Mouse (Mus musculus) left cerebral cortex, postnatal 10 days (tissue): Measurements from ENCODE around the gene Gys2. TPM values are rescaled to one million over a fixed set of nuclear protein-coding genes. Genes with fewer than 3 reads are reported as not detected.

Source experiments
- DNase-seq, 2 experiments: peaks; one replicate each; pipeline ENCODE4 v3.0.0; 2021 to 2022; ENCODE audit warnings: low spot score in 2 of 2, mixed read lengths in 1 of 2; ENCODE audit errors: extremely low spot score in 1 of 2
- intact Hi-C: fragments of 180-260 bp; cut with DNase I; formaldehyde crosslinking; loops from one replicate; pipeline ENCODE4 v1.15.1; 2025
- total RNA-seq, 2 experiments: library from RNA; stranded (reverse); gene quantifications; 2 replicates each; pipeline ENCODE4 v1.2.3; 2021

Gene Gys2
- total RNA-seq, 2 experiments from 2014 or later: not detected

- no peak for DNase-seq
- intact Hi-C loops: loop anchor here (5.0 kb wide), 1 partner anchor 121 kb away; the partner anchor contains the start of gene Ldhb
These were observed 86.5 kb downstream of the Gys2 start for GRCm38 (mm10) chr6:142386285-142387010.

- intact Hi-C loops: no loop called here
- DNase-seq: no peak
These were observed 88.4 kb downstream of the Gys2 start for GRCm38 (mm10) chr6:142384521-142384920.

- intact Hi-C loops: no loop called here
These were observed 91.3 kb downstream of the Gys2 start for GRCm38 (mm10) chr6:142381615-142382014.

GRCm38 (mm10) chr6:142379961-142380360, 92.9 kb downstream of the Gys2 start:
- intact Hi-C loops: no loop called here
- DNase-seq: no peak

More at GRCm38 (mm10) chr6:142381615-142382014, 91.3 kb downstream of the Gys2 start:
- DNase-seq: no peak

GRCm38 (mm10) chr6:142378576-142379330, 94.2 kb downstream of the Gys2 start:
- no peak for DNase-seq
- intact Hi-C loops: no loop called here

GRCm38 (mm10) chr6:142377081-142377480, 95.8 kb downstream of the Gys2 start:
- no peak for DNase-seq
- intact Hi-C loops: no loop called here

Other genes starting within 250 kb of the Gys2 start
- not detected for gene Iapp, start 174.7 kb downstream of the Gys2 start, total RNA-seq
- gene Slco1a5, start 150.1 kb downstream of the Gys2 start, total RNA-seq: under 1 TPM; 0.14 to 0.24 TPM
- gene Pyroxd1, start 127.5 kb downstream of the Gys2 start, total RNA-seq: 10 to 100 TPM; 13.1 to 14.7 TPM
- gene Recql, start 86.0 kb downstream of the Gys2 start, total RNA-seq: 10 to 100 TPM; 21.6 to 21.9 TPM
- gene Golt1b, start 85.9 kb downstream of the Gys2 start, total RNA-seq: 10 to 100 TPM; 32.7 to 33.5 TPM
- 1 to 10 TPM; 1.1 to 1.3 TPM for gene Spx, start 59.7 kb downstream of the Gys2 start, total RNA-seq
- 100 to 1,000 TPM; 466 to 479 TPM for gene Ldhb, start 34.8 kb upstream of the Gys2 start, total RNA-seq
- gene Kcnj8, start 98.5 kb upstream of the Gys2 start, total RNA-seq: 1 to 10 TPM; 4.1 to 5.4 TPM
- 1 to 10 TPM; 8.2 TPM for gene Abcc9, start 229.2 kb upstream of the Gys2 start, total RNA-seq